Mouse (Mus musculus) ovary, postnatal 14 days (tissue): ENCODE results near the gene Mdk.

ENCODE experiments used
- DNase-seq: peaks from one replicate; pipeline ENCODE4 v3.0.0; 2022; ENCODE audit warnings: low spot score

Gene Mdk

DNA sequence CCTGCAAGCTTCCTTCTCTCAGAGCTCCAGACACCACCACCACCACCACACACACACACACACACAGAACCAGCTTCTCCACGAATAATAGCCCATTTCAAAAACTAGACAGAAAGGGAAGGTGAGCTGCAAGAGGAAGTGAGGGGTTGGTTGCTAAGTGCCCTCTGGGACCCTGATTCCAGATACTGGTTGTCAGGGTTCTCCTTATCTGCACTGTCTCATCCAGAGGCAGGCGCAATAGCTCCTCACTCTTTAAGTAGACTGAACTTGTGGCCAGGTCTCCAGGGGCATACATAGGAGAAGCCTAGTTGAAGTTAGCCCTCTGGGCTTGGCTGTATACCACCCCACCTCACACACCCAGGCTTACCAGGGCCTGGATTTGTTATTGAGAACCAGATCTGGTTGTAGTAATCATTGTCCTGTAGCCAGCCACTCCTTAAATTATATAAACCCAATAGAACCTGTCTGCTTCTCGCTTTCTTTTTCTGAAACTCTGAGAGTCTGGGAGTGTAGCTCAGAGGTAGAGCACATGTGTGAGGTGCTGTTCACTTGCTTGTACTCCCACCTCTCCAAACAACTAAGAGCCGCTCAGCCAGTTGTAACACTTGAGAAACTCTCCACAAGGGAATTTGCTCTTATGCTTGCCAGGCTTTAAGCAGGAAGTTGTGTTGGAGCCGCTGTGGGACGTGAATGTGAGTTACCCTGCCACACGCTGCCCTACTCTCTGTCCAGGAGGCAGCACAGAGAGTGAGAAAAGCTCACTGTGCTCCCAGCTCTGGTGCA, 18.6 kb downstream of the Mdk start:
- no peak for DNase-seq

DNA sequence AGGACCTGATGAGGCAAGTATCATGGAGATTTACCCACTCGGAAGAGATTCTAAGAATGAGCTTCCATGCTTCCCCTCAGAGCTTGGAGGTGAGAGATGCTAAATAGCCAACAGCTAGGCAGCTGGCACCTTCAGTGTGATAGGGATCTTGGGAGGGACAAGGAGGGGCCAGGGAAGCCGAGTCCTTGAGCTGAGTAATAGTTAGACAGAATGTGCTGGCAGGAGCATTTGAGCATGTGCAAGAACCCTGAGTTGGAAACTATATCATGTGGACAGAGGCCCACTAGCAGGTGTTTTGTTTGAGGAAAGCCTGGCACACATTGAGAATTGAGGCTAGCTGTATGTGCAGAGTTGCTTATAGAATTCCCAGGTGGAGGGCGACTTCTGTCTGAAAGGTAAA, 19.5 kb downstream of the Mdk start:
- no peak for DNase-seq

DNA sequence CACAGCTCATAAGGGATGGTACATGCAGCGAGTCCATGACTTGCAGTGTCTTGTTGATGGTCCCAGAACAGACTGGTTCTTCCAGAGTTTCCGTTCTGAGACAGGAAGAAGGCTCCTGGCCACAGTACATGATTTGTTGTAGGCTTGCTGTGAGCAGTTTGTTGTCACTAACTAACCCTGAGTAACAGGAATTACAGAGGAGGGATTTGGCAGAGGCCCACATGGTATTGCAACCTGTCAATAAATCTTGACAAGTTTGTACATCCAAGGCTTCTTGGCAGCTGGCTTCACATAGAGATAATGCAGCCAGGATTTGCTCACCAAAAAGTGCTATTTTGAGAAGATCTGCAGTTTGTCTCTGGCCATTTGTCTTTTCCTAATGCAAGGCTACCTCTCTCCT, 26.0 kb downstream of the Mdk start:
- no peak for DNase-seq

GRCm38 (mm10) chr2:91904618-91905307, 27.3 kb downstream of the Mdk start:
- DNase-seq: no peak

DNA sequence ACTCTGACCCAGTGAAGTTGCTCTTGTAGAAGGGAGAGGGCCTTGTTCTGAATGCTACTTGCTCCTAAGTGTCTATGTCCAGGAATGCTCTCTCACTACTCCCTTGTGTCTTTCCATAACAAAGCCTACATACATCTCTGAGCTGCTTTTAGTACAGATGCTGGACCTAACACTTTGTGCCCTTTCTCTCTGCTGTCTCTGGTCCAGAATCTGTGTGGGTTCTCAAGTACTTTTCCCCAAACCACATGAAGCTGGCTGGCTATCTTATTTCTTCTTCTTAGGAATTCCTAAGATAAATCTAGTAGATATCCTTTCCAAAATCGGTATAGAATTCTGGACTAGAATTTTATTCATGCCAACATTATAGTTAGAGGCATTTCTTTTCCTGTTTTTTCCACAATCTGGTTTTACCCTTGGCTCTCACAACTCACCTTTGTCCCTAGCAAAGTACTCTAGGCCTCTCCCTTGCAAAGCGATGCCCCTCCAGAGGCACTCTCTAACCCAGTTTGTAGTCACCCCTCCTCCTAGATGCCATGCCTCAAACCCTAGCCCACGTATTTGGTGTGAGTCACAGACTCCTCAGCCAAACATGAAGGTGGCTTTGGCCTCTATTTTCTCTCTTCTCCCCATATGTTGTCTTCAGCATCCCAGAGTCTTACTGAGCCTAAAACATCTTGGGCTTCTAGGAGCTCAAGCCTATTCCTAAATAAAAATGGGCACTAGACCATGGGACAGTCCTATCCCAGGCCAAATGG, 28.7 kb downstream of the Mdk start:
- DNase-seq: no peak

DNA sequence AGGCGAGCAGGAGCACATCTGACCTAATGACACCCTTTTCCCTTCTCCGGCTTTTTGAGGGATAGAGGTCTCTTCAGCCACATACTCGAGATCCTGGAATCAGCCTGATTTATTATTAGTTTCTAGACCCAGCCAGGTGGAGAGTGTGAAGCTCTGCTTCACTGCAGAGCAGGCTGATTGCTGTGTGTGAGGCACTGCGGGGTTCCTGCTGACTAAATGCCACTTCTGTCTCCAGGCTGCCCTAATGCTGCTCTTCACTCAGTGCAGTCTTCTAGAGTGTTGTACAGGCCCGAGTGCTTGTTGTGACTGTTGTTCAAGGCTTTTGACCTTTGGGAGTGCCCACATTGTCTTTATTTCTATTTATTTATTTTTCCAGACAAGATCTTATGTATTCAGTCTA, 29.8 kb downstream of the Mdk start:
- DNase-seq: no peak

- no peak for DNase-seq
These were observed 31.7 kb downstream of the Mdk start for GRCm38 (mm10) chr2:91900431-91900830.

DNA sequence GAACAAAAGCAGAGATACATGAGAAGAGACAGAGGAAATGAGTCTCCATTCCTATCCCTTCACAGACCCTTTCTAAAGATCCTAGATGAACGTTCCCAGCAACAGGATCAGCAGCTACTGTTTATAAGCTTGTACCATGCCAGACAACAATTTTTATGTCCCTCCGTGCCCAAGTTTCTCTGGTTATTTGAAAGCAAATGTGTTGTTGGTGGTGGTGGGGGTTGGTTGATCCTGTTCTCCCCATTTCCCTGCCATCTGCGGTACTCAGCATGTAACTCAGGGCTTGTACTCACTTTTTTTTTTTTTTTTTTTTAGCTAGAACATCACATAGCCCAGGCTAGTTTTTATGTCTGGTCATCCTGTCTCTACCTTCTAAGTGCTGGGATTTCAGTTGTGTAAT, 33.0 kb downstream of the Mdk start:
- no peak for DNase-seq

GRCm38 (mm10) chr2:91897968-91898367, 34.1 kb downstream of the Mdk start:
- DNase-seq: no peak

GRCm38 (mm10) chr2:91895401-91895800, 36.7 kb downstream of the Mdk start:
- no peak for DNase-seq

GRCm38 (mm10) chr2:91894716-91895115, 37.4 kb downstream of the Mdk start:
- DNase-seq: no peak

GRCm38 (mm10) chr2:91884616-91885015, 47.5 kb downstream of the Mdk start:
- no peak for DNase-seq

GRCm38 (mm10) chr2:91883961-91884360, 48.1 kb downstream of the Mdk start:
- DNase-seq: no peak
